Mouse (Mus musculus): ENCODE data around the gene Plcb4.

GRCm38 (mm10) chr2:135660816-135661215, 2.0 kb downstream of the Plcb4 start:
- TF ChIP-seq CTCF (IDR thresholded peaks at IDR 0.05; ENCODE audit: borderline replicate concordance, control insufficient read depth, extremely low read depth, insufficient read depth, low read length, poor library complexity): no peak
- no peak for TF ChIP-seq POLR2A (IDR thresholded peaks at IDR 0.05; ENCODE audit: control insufficient read depth, extremely low read depth, insufficient read depth, low read length, poor library complexity)

Measured in thymus, adult 2 months (tissue).